Mouse (Mus musculus): ENCODE data around the gene Akr7a5. TPM values are rescaled to one million over a fixed set of nuclear protein-coding genes. Genes with fewer than 3 reads are reported as not detected.

Gene Akr7a5
- total and polyA plus RNA-seq, 2 experiments from 2014 or later = 41.1 to 60.6 TPM

DNA sequence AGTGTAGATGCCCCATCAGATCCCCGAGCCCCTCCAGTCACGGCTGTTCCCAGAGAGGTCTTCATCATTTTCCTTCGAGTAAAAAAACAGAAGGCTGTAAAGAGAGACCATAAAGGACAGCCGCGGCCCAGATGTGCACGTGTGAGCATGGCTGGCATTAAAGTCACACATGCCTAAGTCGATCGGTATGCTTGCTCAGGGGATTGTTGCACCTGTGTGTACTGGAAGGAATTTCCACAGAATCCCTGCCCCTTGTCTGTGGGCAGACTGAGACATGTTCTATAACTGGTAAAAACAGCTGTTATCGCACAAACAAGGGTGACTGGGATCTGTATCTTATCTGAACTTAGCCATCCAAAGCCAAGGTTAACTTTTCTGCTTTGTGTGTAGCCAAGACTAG, 39.0 kb upstream of the Akr7a5 start:
- 94% methylated on average over 9 of the region's 9 CpGs for WGBS
- no peak for TF ChIP-seq CTCF (IDR thresholded peaks at IDR 0.05; ENCODE audit: low read depth)
- Histone ChIP-seq H3K27ac (ENCODE audit: low read depth, low read length) (no peak overlapping the region), H3K36me3 (ENCODE audit: insufficient read depth) (peaks cover 4% of the 10 kb centered on the region), H3K4me2 (ENCODE audit: low read depth) (no peak overlapping the region), H3K27me3 (ENCODE audit: insufficient read depth, low read length) (no peaks in the 10 kb centered on the region), H3K4me3 (ENCODE audit: low read depth, low read length) (no peak overlapping the region), H3K4me1 (ENCODE audit: insufficient read depth) (no peaks in the 10 kb centered on the region), H3K9me3 (ENCODE audit: low read length) (no peaks in the 10 kb centered on the region), H3K9ac (no peak overlapping the region)
- ATAC-seq = no peak
- DNase-seq = no peak

DNA sequence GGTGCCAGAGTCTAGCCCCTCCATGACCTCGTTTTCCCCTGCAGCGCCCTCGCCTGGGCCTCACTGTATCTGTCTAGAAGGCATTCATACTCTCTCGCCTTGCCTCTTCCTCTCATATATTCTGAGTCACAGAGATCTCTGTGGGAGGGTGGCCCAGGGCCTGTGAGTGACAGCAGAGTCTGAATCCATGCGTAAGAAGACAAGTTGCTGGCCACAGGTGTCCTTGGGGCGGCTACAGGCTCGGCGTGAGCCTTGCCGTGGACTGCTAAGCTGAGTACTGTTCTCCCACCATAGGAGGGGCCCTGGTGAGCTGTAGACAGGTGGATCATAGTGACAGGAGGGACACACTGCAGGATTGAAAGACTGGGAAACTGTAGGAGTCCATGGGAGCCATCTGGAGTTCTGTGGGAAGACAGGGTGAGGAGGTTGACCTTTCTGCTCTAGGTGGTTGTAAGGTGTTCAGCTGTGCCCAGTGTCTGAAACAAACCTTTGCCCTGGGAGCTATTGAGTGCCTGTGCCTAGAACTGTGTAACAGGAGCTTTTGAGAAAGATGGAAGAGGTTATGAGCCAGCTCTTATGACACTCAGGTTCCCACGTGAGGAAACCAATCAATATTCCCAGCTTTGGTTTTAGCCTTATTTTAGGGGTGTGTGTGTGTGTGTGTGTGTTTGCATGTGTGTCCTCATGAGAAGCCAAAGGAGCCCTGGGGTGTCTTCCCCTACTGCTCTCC, 37.4 kb upstream of the Akr7a5 start:
- ATAC-seq (no peak), DNase-seq (no peak)
- 86% methylated on average over 10 of the region's 10 CpGs for WGBS

DNA sequence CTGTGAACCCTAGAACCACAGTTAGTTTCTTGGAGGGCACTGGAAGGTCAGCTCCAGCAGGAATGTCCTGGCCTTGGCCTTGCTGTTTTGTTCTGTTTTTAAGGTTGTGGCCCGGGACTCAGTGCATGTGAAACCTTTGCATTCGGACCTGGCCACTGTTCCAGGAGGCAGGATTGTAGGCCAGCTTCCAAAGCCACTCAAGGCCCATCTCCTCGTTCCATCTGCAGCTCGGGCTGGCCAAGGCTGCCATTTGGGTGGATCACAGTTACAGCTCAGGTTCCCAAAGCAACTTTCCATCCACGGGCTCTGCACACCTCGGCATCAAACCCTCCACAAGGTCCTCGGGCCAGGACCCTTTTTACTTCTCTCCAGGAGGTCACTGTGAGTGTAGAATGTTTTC, 36.0 kb upstream of the Akr7a5 start:
- Histone ChIP-seq H3K36me3 (ENCODE audit: insufficient read depth) (peaks cover 4% of the 10 kb centered on the region), H3K9me3 (ENCODE audit: low read length) (no peaks in the 10 kb centered on the region), H3K27me3 (ENCODE audit: insufficient read depth, low read length) (no peaks in the 10 kb centered on the region), H3K4me1 (ENCODE audit: insufficient read depth) (no peaks in the 10 kb centered on the region), H3K4me2 (ENCODE audit: low read depth) (no peak overlapping the region), H3K27ac (ENCODE audit: low read depth, low read length) (no peak overlapping the region), H3K9ac (no peak overlapping the region), H3K4me3 (ENCODE audit: low read depth, low read length) (no peak overlapping the region)
- TF ChIP-seq CTCF (IDR thresholded peaks at IDR 0.05; ENCODE audit: low read depth) = no peak
- ATAC-seq (no peak), DNase-seq (no peak)
- WGBS = 89% methylated on average over 7 of the region's 7 CpGs

More for the DNA sequence above, 37.4 kb upstream of the Akr7a5 start:
- H3K4me2 ChIP-seq (ENCODE audit: low read depth) = no peak overlapping the region
- no peak overlapping the region for H3K4me3 ChIP-seq (ENCODE audit: low read depth, low read length)
- TF ChIP-seq CTCF (IDR thresholded peaks at IDR 0.05; ENCODE audit: low read depth) = no peak
- no peak overlapping the region for H3K9ac ChIP-seq
- no peaks in the 10 kb centered on the region for H3K4me1 ChIP-seq (ENCODE audit: insufficient read depth)
- peaks cover 4% of the 10 kb centered on the region for H3K36me3 ChIP-seq (ENCODE audit: insufficient read depth)
- no peak overlapping the region for H3K27ac ChIP-seq (ENCODE audit: low read depth, low read length)
- H3K27me3 ChIP-seq (ENCODE audit: insufficient read depth, low read length) = no peaks in the 10 kb centered on the region
- no peaks in the 10 kb centered on the region for H3K9me3 ChIP-seq (ENCODE audit: low read length)

DNA sequence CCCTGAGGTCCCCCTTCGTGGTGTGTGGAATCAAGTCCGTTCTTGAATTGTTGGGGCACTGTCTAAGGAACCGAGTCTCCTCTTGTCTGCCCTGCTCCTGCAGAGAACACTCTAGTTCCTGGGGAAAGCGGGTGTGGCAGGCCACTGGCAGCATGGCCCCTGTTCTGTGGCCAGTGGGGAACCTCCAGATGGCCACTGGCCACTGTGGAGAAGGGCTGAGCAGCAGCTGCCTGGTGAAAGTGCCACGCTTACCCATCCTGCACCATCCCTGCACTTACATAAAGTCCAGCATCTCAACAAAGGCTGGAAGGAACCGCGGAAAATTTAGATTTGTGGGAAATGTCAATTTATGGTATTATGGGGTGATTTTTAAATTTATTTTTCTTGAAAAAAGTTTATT, 34.1 kb upstream of the Akr7a5 start:
- no peak for TF ChIP-seq CTCF (IDR thresholded peaks at IDR 0.05; ENCODE audit: low read depth)
- peaks cover 16% of the 10 kb centered on the region for H3K36me3 ChIP-seq (ENCODE audit: insufficient read depth)

DNA sequence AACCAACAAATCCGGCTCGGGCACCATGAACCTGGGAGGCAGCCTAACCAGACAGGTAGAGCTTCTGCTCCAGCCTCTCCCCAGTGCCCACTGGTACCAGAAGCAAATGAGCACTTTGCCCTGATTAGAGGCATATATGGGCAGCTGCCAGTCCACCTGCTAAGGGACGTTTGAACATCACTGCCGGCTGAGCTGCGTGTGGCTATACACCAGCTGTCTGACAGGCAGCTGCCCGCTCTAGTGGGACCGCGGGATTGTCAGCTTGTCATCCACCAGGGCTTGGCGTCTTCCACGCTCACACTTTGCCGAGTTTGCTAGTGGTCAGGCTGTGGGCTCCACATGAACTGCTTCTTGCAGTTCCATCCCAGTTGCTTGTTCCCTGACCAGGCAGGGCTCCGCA, 30.0 kb upstream of the Akr7a5 start:
- Histone ChIP-seq H3K9ac (no peak overlapping the region), H3K4me3 (ENCODE audit: low read depth, low read length) (no peak overlapping the region), H3K4me2 (ENCODE audit: low read depth) (no peak overlapping the region), H3K4me1 (ENCODE audit: insufficient read depth) (no peaks in the 10 kb centered on the region), H3K27me3 (ENCODE audit: insufficient read depth, low read length) (no peaks in the 10 kb centered on the region), H3K9me3 (ENCODE audit: low read length) (no peaks in the 10 kb centered on the region), H3K36me3 (ENCODE audit: insufficient read depth) (peaks cover 40% of the 10 kb centered on the region), H3K27ac (ENCODE audit: low read depth, low read length) (no peak overlapping the region)
- ATAC-seq = no peak
- TF ChIP-seq CTCF (IDR thresholded peaks at IDR 0.05; ENCODE audit: low read depth) = no peak
- WGBS = 91% methylated on average over 12 of the region's 12 CpGs
- no peak for DNase-seq

More for the DNA sequence above, 34.1 kb upstream of the Akr7a5 start:
- no peak for DNase-seq
- Histone ChIP-seq H3K4me3 (ENCODE audit: low read depth, low read length) (no peak overlapping the region), H3K4me1 (ENCODE audit: insufficient read depth) (no peaks in the 10 kb centered on the region), H3K9ac (no peak overlapping the region), H3K27ac (ENCODE audit: low read depth, low read length) (no peak overlapping the region), H3K4me2 (ENCODE audit: low read depth) (no peak overlapping the region), H3K9me3 (ENCODE audit: low read length) (no peaks in the 10 kb centered on the region), H3K27me3 (ENCODE audit: insufficient read depth, low read length) (no peaks in the 10 kb centered on the region)
- ATAC-seq = no peak
- WGBS = 89% methylated on average over 7 of the region's 7 CpGs

DNA sequence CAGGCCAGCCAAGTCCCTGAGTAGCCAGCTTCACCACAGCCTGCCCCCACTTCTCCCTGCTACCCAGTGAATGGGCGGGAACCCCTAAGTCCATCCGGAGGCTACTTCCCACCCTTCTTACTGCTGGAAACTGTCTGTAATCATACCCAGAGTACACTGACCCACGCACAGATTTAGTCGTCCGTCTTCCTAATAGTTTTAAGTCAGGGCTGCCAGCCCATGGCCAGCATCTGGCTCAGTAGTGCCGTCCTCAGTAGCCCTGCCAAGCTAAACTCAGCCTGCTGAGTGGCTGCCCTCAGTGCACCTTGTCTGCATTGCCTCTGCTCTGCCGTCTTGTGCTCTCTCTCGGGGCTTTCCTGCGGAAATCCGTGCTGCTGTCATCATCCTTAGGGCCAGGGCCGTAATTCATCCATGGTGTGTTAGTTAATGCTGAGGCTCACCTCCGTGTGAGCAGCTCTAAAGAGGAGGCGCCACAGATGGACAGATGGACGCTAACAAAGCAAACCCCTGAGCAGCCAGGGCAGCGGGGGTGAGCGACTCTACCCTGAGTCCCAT, 28.7 kb upstream of the Akr7a5 start:
- DNase-seq (no peak), ATAC-seq (no peak)
- Histone ChIP-seq H3K4me2 (ENCODE audit: low read depth) (no peak overlapping the region), H3K4me1 (ENCODE audit: insufficient read depth) (no peaks in the 10 kb centered on the region), H3K9me3 (ENCODE audit: low read length) (no peaks in the 10 kb centered on the region), H3K4me3 (ENCODE audit: low read depth, low read length) (no peak overlapping the region), H3K27ac (ENCODE audit: low read depth, low read length) (no peak overlapping the region), H3K36me3 (ENCODE audit: insufficient read depth) (peaks cover 48% of the 10 kb centered on the region), H3K9ac (no peak overlapping the region), H3K27me3 (ENCODE audit: insufficient read depth, low read length) (no peaks in the 10 kb centered on the region)
- TF ChIP-seq CTCF (IDR thresholded peaks at IDR 0.05; ENCODE audit: low read depth) = no peak
- 92% methylated on average over 16 of the region's 16 CpGs for WGBS

DNA sequence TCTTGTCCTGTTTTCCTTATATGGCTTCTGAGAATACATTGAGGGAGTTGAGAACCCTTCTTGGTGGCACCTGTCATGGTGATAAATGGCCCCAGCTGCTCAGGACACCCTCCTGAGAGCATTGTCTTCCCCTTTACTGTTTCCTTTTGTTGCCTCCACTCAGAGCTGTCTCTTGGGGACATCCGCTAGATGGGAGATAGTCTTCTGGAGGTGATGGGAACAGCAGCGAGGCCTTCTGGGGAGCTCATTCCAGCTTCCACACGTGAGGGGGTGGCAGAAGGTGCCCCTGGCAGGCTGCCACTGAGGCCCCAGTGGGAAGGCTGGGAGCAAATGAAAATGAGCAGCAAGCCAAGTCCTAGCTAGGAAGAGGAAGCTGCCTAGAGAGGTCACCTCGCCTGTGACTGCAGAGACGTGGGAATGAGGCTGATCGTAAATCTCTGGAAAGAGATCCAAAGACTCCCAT, 27.6 kb upstream of the Akr7a5 start:
- no peak for DNase-seq
- peaks cover 60% of the 10 kb centered on the region for H3K36me3 ChIP-seq (ENCODE audit: insufficient read depth)

More for the DNA sequence above, 27.6 kb upstream of the Akr7a5 start:
- no peak for TF ChIP-seq CTCF (IDR thresholded peaks at IDR 0.05; ENCODE audit: low read depth)
- WGBS = 64% methylated on average over 6 of the region's 6 CpGs
- no peak for ATAC-seq
- no peak overlapping the region for H3K9ac ChIP-seq
- H3K9me3 ChIP-seq (ENCODE audit: low read length) = no peaks in the 10 kb centered on the region
- H3K4me2 ChIP-seq (ENCODE audit: low read depth) = no peak overlapping the region
- H3K27me3 ChIP-seq (ENCODE audit: insufficient read depth, low read length) = no peaks in the 10 kb centered on the region
- no peak overlapping the region for H3K4me3 ChIP-seq (ENCODE audit: low read depth, low read length)
- no peaks in the 10 kb centered on the region for H3K4me1 ChIP-seq (ENCODE audit: insufficient read depth)
- H3K27ac ChIP-seq (ENCODE audit: low read depth, low read length) = no peak overlapping the region
